Mouse (Mus musculus) embryo, embryonic 10 days (tissue): Measurements from ENCODE around the gene Snap47.
A peak's percentile ranks its signal among the peaks of the same experiment; 100 is the strongest.

Experiments
- DNase-seq: peaks from one replicate; pipeline ENCODE4 v3.0.0-alpha.2; 2015; ENCODE audit warnings: low spot score

Gene Snap47

GRCm38 (mm10) chr11:59421967-59422366 is 29.0 kb downstream of the Snap47 start:
- DNase-seq: no peak

DNA sequence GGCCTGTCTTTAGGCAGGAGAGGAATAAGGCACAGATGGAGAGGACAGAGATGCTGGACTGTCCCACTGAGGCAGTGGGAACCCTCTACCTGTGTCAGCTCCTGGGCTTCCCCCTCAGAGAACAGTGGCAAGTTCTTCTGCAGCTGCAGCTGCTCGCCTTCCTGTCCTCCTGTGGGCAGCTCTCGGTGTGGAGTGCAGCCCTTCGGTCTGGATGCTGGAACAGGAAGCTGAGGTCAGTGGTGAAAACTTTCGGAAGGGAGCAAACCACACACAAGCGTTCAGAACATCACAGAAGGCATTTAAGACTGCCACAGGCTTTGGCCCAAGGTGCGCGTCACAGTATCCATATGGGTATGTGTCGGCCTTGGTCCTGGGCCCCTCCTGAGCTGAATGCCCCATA is 29.6 kb downstream of the Snap47 start:
- DNase-seq: no peak

DNA sequence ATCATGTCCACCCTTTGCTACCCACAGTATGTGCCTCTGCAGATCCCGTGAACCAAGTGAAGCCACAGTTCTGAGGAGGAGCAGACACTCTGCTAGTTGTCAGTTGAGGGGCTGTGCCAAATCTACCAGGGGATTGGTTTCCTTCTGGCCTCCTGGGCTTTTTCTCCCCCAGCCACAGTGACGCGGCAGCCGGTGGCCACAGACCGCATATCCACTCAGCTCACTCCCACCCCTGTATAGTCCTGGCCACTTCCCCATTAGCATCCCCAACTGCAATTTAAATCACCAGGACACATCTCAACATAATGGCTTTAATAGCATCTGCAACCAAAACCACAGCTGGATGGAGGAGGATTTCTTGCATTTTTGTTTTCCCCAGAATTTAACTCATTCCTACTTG is 32.3 kb downstream of the Snap47 start:
- DNase-seq: no peak

DNA sequence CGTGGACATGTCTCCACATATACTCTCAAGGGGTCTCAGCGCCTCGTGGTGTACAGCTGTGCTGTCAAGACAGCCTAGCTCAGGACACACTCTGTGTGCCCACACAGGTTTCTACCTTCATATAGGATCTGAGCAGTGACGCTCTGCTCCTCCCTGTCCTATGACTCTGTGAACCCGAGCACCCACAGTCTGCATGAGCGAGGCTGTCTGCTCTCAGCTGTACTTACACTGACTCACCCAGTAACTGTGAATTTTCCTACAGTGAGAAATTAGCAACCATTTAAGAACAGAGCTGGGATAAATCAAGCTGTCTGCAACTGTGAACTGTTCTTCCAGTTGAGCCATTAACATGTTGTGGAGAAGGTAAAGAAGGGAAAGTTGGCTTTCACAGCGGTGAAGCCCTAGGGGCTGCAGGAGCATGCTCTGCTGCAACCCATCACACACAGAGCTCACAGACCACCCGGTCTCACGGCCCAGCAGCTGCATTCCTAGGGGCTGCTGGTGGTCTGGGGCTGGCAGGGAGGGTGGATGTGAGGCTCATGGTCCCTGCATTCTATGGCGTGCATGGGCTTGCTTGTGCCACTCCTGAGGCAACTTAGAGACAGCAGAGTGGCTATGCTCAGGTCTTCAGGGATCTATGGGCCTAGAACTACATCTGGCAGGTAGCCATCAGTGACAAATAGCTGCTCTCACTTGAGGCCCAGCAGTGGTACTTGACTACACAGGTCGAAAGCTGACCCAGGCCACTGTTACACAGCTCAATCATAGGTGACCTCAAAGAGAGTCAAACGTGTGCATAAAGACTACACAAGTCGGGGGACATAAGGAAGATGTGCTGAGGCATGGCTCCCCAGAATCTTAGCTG is 37.8 kb downstream of the Snap47 start:
- peak; percentile 18 for DNase-seq

GRCm38 (mm10) chr11:59412058-59412457 is 38.9 kb downstream of the Snap47 start:
- DNase-seq: no peak

DNA sequence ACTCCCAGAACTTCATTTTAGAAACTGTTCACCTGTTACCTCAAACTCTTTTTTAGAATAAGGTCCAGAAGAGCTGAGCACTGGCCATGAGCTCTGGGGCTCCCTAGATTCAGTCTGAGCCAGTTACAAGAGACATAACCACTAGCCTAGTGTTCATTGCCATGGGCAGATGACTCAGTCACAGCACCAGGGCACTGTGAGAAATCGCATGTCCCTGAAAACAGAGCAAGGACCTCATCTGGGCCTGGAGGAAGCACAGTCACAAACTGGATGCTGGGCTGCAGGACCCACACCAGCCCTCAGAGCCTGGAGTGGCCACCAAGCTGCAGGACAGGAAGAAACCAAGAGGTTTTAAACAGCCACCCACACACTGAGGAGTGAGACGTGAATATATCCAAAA is 40.1 kb downstream of the Snap47 start:
- no peak for DNase-seq

DNA sequence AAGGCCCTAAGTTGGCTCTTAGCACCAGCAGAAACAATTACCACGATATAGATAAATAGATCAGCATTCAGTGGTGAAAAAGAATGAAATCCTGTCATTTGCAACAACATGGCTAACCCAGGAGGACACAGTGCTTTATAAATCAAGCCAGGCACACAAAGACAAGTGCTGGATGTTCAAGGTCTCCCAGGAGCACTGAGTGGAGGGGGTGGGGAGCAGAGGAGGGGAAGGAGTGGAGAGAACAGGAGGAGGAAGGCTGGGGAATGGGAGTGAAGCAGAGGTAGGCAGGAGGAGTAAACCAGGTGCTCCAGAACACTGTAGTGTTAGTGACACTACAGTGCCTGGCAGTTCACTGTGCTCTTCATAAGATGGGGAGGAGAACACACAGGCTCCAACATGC is 45.2 kb downstream of the Snap47 start:
- no peak for DNase-seq

DNA sequence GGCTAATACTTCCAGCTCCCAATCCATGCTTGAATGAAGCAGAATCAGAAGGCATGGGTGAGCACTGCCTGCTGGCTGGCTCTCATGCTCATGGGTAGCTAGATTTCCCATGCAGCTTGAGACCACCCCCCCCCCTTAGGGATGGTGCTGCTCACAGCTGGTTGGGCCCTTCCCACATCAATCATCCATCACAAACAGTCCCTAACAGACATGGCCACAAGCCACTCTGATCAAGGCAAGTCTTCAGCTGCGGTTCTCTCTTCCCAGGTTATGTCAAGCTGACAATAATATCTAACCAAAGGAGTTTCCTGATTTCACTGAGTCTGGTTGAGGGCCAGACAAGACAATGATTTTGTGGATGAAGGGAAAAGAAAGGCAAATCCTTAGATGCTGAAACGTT is 50.1 kb downstream of the Snap47 start:
- no peak for DNase-seq

GRCm38 (mm10) chr11:59399830-59400229 is 51.2 kb downstream of the Snap47 start:
- DNase-seq: no peak

DNA sequence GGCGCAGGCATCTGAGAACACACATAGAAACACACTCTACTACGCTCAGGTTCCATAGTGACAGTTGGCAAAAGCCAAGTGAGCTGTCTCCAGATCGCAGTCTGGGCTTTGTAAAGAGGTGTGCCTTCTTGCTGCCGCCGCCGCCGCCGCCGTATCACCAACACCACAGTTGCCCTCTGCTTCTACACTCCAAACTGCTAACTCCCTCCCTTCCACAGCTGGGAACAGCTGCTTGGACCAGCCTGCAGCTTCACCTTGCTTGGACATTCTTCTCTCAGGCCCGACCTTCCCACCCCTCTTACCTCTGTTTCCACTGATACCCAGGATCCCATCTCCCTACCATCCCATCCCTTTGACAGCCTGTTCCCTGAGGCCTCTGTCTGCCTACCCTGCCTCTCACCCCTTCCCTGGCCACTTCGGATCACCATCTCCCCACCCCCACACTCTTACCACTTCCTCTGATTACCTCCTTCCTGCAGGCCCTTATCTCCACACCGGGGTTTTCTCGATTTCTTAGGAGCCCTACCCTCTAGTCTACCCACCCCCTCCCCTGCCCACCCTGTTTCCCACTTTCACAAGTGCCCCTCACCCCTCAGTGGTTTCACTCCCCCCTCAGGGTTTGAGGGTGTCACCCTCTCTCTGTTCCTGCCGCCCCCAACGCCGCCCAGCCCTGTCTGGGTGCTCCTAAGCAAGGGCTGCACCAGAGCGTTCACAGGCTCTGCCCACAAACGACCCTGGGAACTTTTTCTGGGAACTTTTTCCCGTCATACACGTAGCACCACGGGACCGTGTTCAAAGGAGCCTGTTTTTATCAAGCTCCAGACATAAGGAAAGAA is 53.2 kb downstream of the Snap47 start:
- no peak for DNase-seq

GRCm38 (mm10) chr11:59394451-59394850 is 56.5 kb downstream of the Snap47 start:
- no peak for DNase-seq

DNA sequence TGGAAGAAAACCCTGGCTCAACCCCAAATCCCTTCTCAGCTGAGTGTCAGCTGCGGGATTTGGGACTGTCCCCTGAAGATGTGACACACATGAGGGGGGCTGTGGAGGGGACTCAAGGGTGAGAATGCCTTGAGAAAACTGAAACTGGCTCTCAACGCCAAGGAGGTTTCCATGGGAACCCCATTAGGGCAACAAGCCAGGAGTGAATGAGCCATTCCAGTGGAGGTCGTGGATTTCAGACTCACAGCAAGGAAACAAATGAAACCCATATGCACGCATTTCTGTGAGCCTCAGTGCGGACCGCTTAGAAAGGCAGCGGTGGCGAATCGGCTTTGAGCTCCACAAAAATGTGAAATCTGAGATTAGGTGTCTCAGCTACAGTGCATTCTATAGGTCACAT is 57.4 kb downstream of the Snap47 start:
- DNase-seq: peak; percentile 76

GRCm38 (mm10) chr11:59392300-59392699 is 58.7 kb downstream of the Snap47 start:
- DNase-seq: no peak

- DNase-seq: no peak
Measured at GRCm38 (mm10) chr11:59390470-59390869, 60.5 kb downstream of the Snap47 start.

- no peak for DNase-seq
Measured at GRCm38 (mm10) chr11:59389617-59390016, 61.4 kb downstream of the Snap47 start.

- no peak for DNase-seq
Measured at GRCm38 (mm10) chr11:59388806-59389205, 62.2 kb downstream of the Snap47 start.

GRCm38 (mm10) chr11:59387471-59387870 is 63.5 kb downstream of the Snap47 start:
- no peak for DNase-seq

GRCm38 (mm10) chr11:59385123-59385522 is 65.9 kb downstream of the Snap47 start:
- peak; percentile 77 for DNase-seq

DNA sequence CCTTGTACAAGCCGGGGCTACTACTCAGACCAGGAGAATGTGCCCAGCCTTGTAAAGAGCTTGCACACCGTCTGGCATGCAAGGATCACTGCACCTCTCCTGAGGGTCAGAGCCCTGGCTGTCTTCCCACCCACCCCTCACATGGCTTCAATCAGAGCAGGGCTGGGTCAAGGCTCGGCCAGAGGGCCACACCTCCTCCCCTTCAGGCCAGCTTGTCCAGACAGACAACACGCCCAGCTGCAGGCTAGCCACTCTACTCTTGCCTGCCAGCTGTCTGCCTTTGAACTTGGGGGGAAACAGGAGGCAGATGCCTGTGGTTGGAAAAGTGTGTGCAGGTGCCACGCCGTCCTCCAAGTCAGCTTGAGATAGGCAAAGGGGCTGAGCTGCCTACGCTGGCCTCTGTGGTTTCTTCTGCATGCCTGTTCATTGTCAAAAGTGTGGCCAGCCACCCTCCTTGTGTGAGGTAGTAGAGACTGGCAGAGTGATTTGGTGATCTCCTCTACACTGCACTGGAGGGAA is 66.5 kb downstream of the Snap47 start:
- DNase-seq: peak; percentile 84

DNA sequence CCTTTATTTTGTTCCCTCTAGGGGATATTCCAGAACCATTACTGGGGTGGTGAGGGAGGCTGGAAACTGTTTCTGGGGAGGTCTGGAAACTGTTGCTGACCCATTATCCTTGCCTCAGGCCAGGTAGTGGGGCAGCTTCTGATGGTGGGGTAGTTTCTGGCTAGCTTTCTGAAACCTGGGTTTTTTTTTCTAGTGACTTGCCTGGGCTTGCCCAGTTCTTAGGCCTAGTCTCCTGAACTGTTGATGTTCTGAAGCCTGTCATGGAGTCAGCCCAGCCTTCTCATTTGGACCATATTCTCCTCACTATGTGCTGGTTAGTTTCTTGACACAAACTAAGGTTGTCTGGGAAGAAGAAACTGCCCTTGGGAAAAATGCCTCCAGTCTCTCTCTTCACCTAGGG is 71.4 kb downstream of the Snap47 start:
- no peak for DNase-seq

DNA sequence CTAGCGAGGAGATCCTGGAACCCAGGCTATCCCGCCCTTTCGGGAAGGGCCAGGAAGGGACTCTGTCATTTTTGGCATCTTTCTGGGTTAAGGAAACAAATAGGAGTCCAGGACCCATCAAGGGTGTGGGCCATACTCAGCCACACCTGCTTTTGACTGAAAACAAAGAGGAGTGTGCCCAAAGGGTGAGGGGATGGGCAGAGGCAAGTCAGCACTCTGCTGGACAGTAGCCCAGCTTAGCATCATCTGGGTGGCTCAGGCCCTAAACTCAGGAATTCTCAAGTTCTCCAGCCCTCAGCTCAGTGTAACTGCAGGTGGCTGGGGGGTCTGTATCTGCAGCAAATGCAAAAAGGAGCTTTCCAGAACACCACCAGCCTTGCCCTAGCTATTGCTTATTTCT is 73.0 kb downstream of the Snap47 start:
- no peak for DNase-seq

GRCm38 (mm10) chr11:59375475-59375874 is 75.5 kb downstream of the Snap47 start, which contains the start of gene Prss38:
Gene Prss38, minus strand, starts transcription at chr11:59375657.
- no peak for DNase-seq

GRCm38 (mm10) chr11:59369848-59370247 is 81.1 kb downstream of the Snap47 start:
- no peak for DNase-seq
